ENCODE assay signal across 10 mouse cellular contexts in genomic region chr16:21590806-21591205, GRCm38 (mm10).
DNase-seq lines count a peak whose midpoint lies in the region; ATAC-seq lines count a peak whose summit lies in the region.
"Had no signal": no experiment of that assay in that cellular context is flagged by ENCODE, and none has a peak within 500 bp of the region (broad histone marks: within the 10 kb centered on the region; RNA-seq: fewer than 3 reads in every experiment).

No protein-coding gene starts in this region.

- no peak overlapping the region for H3K4me2 ChIP-seq in heart, embryonic 11.5 days
- H3K4me2 ChIP-seq: hindbrain, embryonic 14.5 days had no signal

- H3K36me3 ChIP-seq in heart, embryonic 11.5 days (ENCODE audit: control insufficient read depth, insufficient read depth, low read length): no peaks in the 10 kb centered on the region
- H3K36me3 ChIP-seq in macrophage (ENCODE audit: inconsistent target): no peaks in the 10 kb centered on the region

- no peak for ATAC-seq in heart, embryonic 11.5 days (replicated peaks; ENCODE audit: insufficient number of reproducible peaks, low FRiP score, low TSS enrichment)

- peak; percentile 97 for DNase-seq in heart, adult 11 months
- DNase-seq in embryo, embryonic 11 days: peak; percentile 21
- peak; percentile 62 for DNase-seq in kidney, adult 9 months
- no peak for DNase-seq in right cerebral cortex, postnatal 14 days
- no peak for DNase-seq in frontal cortex, adult 2 months (ENCODE audit: extremely low spot score in 1 of 2, low spot score in 1 of 2)
- no peak for DNase-seq in thymus, postnatal 14 days
- DNase-seq: right cerebral cortex, postnatal 4 days had no signal

- WGBS in heart, embryonic 11.5 days (ENCODE audit: insufficient replicate concordance): 47% methylated on average over 5 of the region's 5 CpGs
- WGBS in macrophage (ENCODE audit: missing documents): 66% methylated on average over 5 of the region's 5 CpGs

- H3K4me3 ChIP-seq in heart, embryonic 11.5 days (ENCODE audit: low read depth, low read length): no peak overlapping the region
- H3K4me3 ChIP-seq in macrophage (ENCODE audit: inconsistent target): no peak overlapping the region

- no peaks in the 10 kb centered on the region for H3K79me2 ChIP-seq in macrophage (ENCODE audit: inconsistent target)

- no peak overlapping the region for H3K27ac ChIP-seq in heart, embryonic 11.5 days (ENCODE audit: low read depth, low read length)
- H3K27ac ChIP-seq in macrophage: peak overlapping the region; percentile 62
- H3K27ac ChIP-seq: hindbrain, embryonic 14.5 days had no signal

- H3K4me1 ChIP-seq in heart, embryonic 11.5 days (ENCODE audit: control insufficient read depth, insufficient read depth, low read length): no peaks in the 10 kb centered on the region

- H3K9me3 ChIP-seq in heart, embryonic 11.5 days (replicated peaks; ENCODE audit: control insufficient read depth, low read length): no peaks in the 10 kb centered on the region

- H3K27me3 ChIP-seq in heart, embryonic 11.5 days (ENCODE audit: control insufficient read depth, insufficient read depth, low read length): no peaks in the 10 kb centered on the region

- no peak overlapping the region for H3K9ac ChIP-seq in heart, embryonic 11.5 days (ENCODE audit: low read depth, low read length)
- H3K9ac ChIP-seq: hindbrain, embryonic 14.5 days had no signal

Comparison
In these comparisons a context has a peak if more than half of its experiments do, and no peak if none do; other contexts are left out.
1. DNase-seq: peak in heart, adult 11 months (single experiment), embryo, embryonic 11 days (single experiment) and kidney, adult 9 months (single experiment); none in right cerebral cortex, postnatal 14 days (single experiment), frontal cortex, adult 2 months (0 of 2) and thymus, postnatal 14 days (single experiment).